Mouse (Mus musculus) neutrophil, adult 5-6 weeks (primary cell): ENCODE data around the gene Zfp941. TPM values are rescaled to one million over a fixed set of nuclear protein-coding genes. Genes with fewer than 3 reads are reported as not detected.
"Not testable (repeated sequence)": the region's sequence is repeated elsewhere in the genome, so short reads cannot be mapped to it uniquely, and the experiment has no call there.

Experiments
- ATAC-seq: fragments of 151-379, 151-347 bp; 2 replicates; pipeline ENCODE4 v1.8.0; 2017; ENCODE audit warnings: mild to moderate bottlenecking, moderate TSS enrichment; ENCODE audit not compliant: insufficient number of reproducible peaks, poor library complexity, low FRiP score, severe bottlenecking; ENCODE audit errors: extremely low read depth
- total RNA-seq: library from RNA; stranded (forward); fragments of 200-1000 nt; gene quantifications from 2 replicates; pipeline ENCODE4 v1.2.3, GENCODE M21; 2017

Zfp941 gene
- total RNA-seq, 1 experiment from 2014 or later = not detected

- no peak for ATAC-seq
Measured at GRCm38 (mm10) chr7:140793541-140793940, 28.4 kb downstream of the Zfp941 start.

GRCm38 (mm10) chr7:140788053-140788435 is 33.9 kb downstream of the Zfp941 start:
- ATAC-seq = no peak

GRCm38 (mm10) chr7:140787406-140788052 is 34.4 kb downstream of the Zfp941 start, which contains the start of gene Syce1:
Syce1 (minus strand) TSS chr7:140787852.
- ATAC-seq = no peak

GRCm38 (mm10) chr7:140780548-140780947 is 41.4 kb downstream of the Zfp941 start:
- ATAC-seq = no peak

- no peak for ATAC-seq
Measured at GRCm38 (mm10) chr7:140765888-140766739, 55.9 kb downstream of the Zfp941 start.

GRCm38 (mm10) chr7:140765391-140765790 is 56.6 kb downstream of the Zfp941 start:
- ATAC-seq = not testable (repeated sequence)

GRCm38 (mm10) chr7:140763447-140764020 is 58.4 kb downstream of the Zfp941 start, which contains the start of gene Cyp2e1:
Cyp2e1 (plus strand) TSS chr7:140763739.
- no peak for ATAC-seq

- ATAC-seq = no peak
Measured at GRCm38 (mm10) chr7:140760647-140761046, 61.3 kb downstream of the Zfp941 start.

Other genes starting within 250 kb of the Zfp941 start
- 0.35 TPM in 1 of 2 replicates, not detected in the other for gene Olfr46, start 220.9 kb downstream of the Zfp941 start, total RNA-seq
- gene Olfr61, start 193.2 kb downstream of the Zfp941 start, total RNA-seq = not detected in 2 replicates
- gene Olfr53, start 175.7 kb downstream of the Zfp941 start, total RNA-seq = not detected in 2 replicates
- gene Olfr539, start 162.2 kb downstream of the Zfp941 start, total RNA-seq = under 0.01 TPM in 1 of 2 replicates, not detected in the other
- not detected in 2 replicates for gene Olfr45, start 140.2 kb downstream of the Zfp941 start, total RNA-seq
- gene Olfr541, start 124.9 kb downstream of the Zfp941 start, total RNA-seq = not detected in 2 replicates
- not detected in 2 replicates for gene Cyp2e1, start 58.4 kb downstream of the Zfp941 start, total RNA-seq
- not detected in 2 replicates for gene Syce1, start 34.3 kb downstream of the Zfp941 start, total RNA-seq
- not detected in 2 replicates for gene Urah, start 12.8 kb upstream of the Zfp941 start, total RNA-seq
- gene Scgb1c1, start 23.4 kb upstream of the Zfp941 start, total RNA-seq = not detected in 2 replicates
- not detected in 2 replicates for gene Odf3, start 25.6 kb upstream of the Zfp941 start, total RNA-seq
- not detected in 2 replicates for gene Gm45785, start 34.2 kb upstream of the Zfp941 start, total RNA-seq
- 120 and 128 TPM in 2 replicates for gene Ric8a, start 34.8 kb upstream of the Zfp941 start, total RNA-seq
- 28.3 and 47.1 TPM in 2 replicates for gene Bet1l, start 35.4 kb upstream of the Zfp941 start, total RNA-seq
- gene Psmd13, start 59.8 kb upstream of the Zfp941 start, total RNA-seq = 96.6 and 110 TPM in 2 replicates
- gene Sirt3, start 60.1 kb upstream of the Zfp941 start, total RNA-seq = 14.5 and 20.1 TPM in 2 replicates
- gene Cox8b, start 78.3 kb upstream of the Zfp941 start, total RNA-seq = not detected in 2 replicates
- 0.47 TPM in 1 of 2 replicates, not detected in the other for gene Nlrp6, start 98.7 kb upstream of the Zfp941 start, total RNA-seq
- 15.0 and 17.9 TPM in 2 replicates for gene Pgghg, start 119.2 kb upstream of the Zfp941 start, total RNA-seq
- gene Ifitm5, start 128.1 kb upstream of the Zfp941 start, total RNA-seq = 12.8 and 18.0 TPM in 2 replicates
- not detected in 2 replicates for gene Gm45717, start 133.8 kb upstream of the Zfp941 start, total RNA-seq
- gene Ifitm2, start 133.8 kb upstream of the Zfp941 start, total RNA-seq = 514 and 537 TPM in 2 replicates
- gene Ifitm1, start 145.0 kb upstream of the Zfp941 start, total RNA-seq = 416 and 446 TPM in 2 replicates
- 187 and 230 TPM in 2 replicates for gene Ifitm3, start 188.6 kb upstream of the Zfp941 start, total RNA-seq
- 105 and 120 TPM in 2 replicates for gene Ifitm6, start 195.7 kb upstream of the Zfp941 start, total RNA-seq
- gene Gm17387, start 207.0 kb upstream of the Zfp941 start, total RNA-seq = not detected in 2 replicates
- gene B4galnt4, start 238.9 kb upstream of the Zfp941 start, total RNA-seq = not detected in 2 replicates